20 mouse cellular contexts compared by ENCODE assay signal in genomic region chr15:52785976-52786375, GRCm38 (mm10).
DNase-seq lines count a peak whose midpoint lies in the region; ATAC-seq and TF ChIP-seq lines count a peak whose summit lies in the region.
"Had no signal": no experiment of that assay in that cellular context is flagged by ENCODE, and none has a peak within 500 bp of the region (broad histone marks: within the 10 kb centered on the region; RNA-seq: fewer than 3 reads in every experiment).

No protein-coding gene starts in this region.

- no peak overlapping the region for H3K4me3 ChIP-seq in hindbrain, postnatal 0 days (ENCODE audit: low read length)
- no peak overlapping the region for H3K4me3 ChIP-seq in hindbrain, embryonic 10.5 days
- H3K4me3 ChIP-seq in testis, adult 2 months (ENCODE audit: control insufficient read depth, low read depth, low read length): peak overlapping the region; percentile 7; the same call in 1 of the 2 replicates
- no peak overlapping the region for H3K4me3 ChIP-seq in limb, embryonic 10.5 days
- H3K4me3 ChIP-seq: embryonic facial prominence, embryonic 13.5 days; forebrain, embryonic 13.5 days; heart, embryonic 10.5 days; hindbrain, embryonic 15.5 days had no signal

- H3K9me3 ChIP-seq in hindbrain, postnatal 0 days (ENCODE audit: low read length): no peaks in the 10 kb centered on the region
- H3K9me3 ChIP-seq in hindbrain, embryonic 10.5 days: no peaks in the 10 kb centered on the region
- no peaks in the 10 kb centered on the region for H3K9me3 ChIP-seq in limb, embryonic 10.5 days (replicated peaks)
- H3K9me3 ChIP-seq: embryonic facial prominence, embryonic 13.5 days; forebrain, embryonic 13.5 days; heart, embryonic 10.5 days; hindbrain, embryonic 15.5 days had no signal

- no peaks in the 10 kb centered on the region for H3K27me3 ChIP-seq in hindbrain, postnatal 0 days (ENCODE audit: insufficient read depth, low read length)
- no peaks in the 10 kb centered on the region for H3K27me3 ChIP-seq in hindbrain, embryonic 10.5 days (ENCODE audit: insufficient read depth, poor library complexity, severe bottlenecking)
- H3K27me3 ChIP-seq in testis, adult 2 months (ENCODE audit: control insufficient read depth, insufficient read depth, low read length): no peaks in the 10 kb centered on the region
- H3K27me3 ChIP-seq in limb, embryonic 10.5 days (ENCODE audit: low read depth, poor library complexity, severe bottlenecking): no peaks in the 10 kb centered on the region
- H3K27me3 ChIP-seq: CH12.LX; embryonic facial prominence, embryonic 13.5 days; forebrain, embryonic 13.5 days; hindbrain, embryonic 15.5 days had no signal

- no peak for TF ChIP-seq POLR2A in testis, adult 2 months (IDR thresholded peaks at IDR 0.05; ENCODE audit: control insufficient read depth, low read depth, low read length)

- 84% methylated on average over 8 of the region's 8 CpGs for WGBS in hindbrain, postnatal 0 days
- WGBS in hindbrain, embryonic 10.5 days: 94% methylated on average over 8 of the region's 8 CpGs
- WGBS in limb, embryonic 10.5 days: 92% methylated on average over 8 of the region's 8 CpGs

- no peak overlapping the region for H3K4me2 ChIP-seq in hindbrain, postnatal 0 days (ENCODE audit: low read depth, low read length)
- H3K4me2 ChIP-seq: embryonic facial prominence, embryonic 13.5 days; forebrain, embryonic 13.5 days; hindbrain, embryonic 15.5 days had no signal

- peak; percentile 10 for DNase-seq in adrenal gland, postnatal 10 days
- no peak for DNase-seq in adrenal gland, adult 18-20 months (ENCODE audit: low spot score in 2 of 2)
- peak; percentile 12 for DNase-seq in hindbrain, postnatal 0 days (ENCODE audit: low spot score)
- no peak for DNase-seq in hindbrain, embryonic 10.5 days (ENCODE audit: low spot score)
- no peak for DNase-seq in testis, postnatal 14 days (ENCODE audit: low spot score)
- no peak for DNase-seq in limb, embryonic 10.5 days (ENCODE audit: low spot score)
- DNase-seq: cerebellum, adult 18-20 months; cerebellum, adult 9-11 months; cerebellum, postnatal 36 days; gastrocnemius, postnatal 10 days; heart, adult 18-20 months; heart, postnatal 14 days had no signal

- TF ChIP-seq CTCF in hindbrain, postnatal 0 days (IDR thresholded peaks at IDR 0.05; ENCODE audit: low read depth): no peak
- TF ChIP-seq CTCF in testis, adult 2 months (IDR thresholded peaks at IDR 0.05; ENCODE audit: control insufficient read depth, insufficient read depth, insufficient replicate concordance, low read depth, low read length): no peak

- H3K36me3 ChIP-seq in hindbrain, postnatal 0 days (ENCODE audit: insufficient read depth, low read length): no peaks in the 10 kb centered on the region
- no peaks in the 10 kb centered on the region for H3K36me3 ChIP-seq in hindbrain, embryonic 10.5 days
- H3K36me3 ChIP-seq in testis, adult 2 months (ENCODE audit: control insufficient read depth, insufficient read depth, low read length): no peaks in the 10 kb centered on the region
- H3K36me3 ChIP-seq in limb, embryonic 10.5 days: no peaks in the 10 kb centered on the region
- H3K36me3 ChIP-seq: embryonic facial prominence, embryonic 13.5 days; heart, embryonic 10.5 days; hindbrain, embryonic 15.5 days had no signal

- no peak overlapping the region for H3K27ac ChIP-seq in hindbrain, postnatal 0 days
- no peak overlapping the region for H3K27ac ChIP-seq in hindbrain, embryonic 10.5 days
- H3K27ac ChIP-seq in testis, adult 2 months (ENCODE audit: control insufficient read depth, insufficient read depth, low read depth, low read length): no peak overlapping the region
- no peak overlapping the region for H3K27ac ChIP-seq in limb, embryonic 10.5 days
- H3K27ac ChIP-seq: embryonic facial prominence, embryonic 13.5 days; forebrain, embryonic 13.5 days; heart, embryonic 10.5 days; hindbrain, embryonic 15.5 days had no signal

- H3K4me1 ChIP-seq in hindbrain, postnatal 0 days (ENCODE audit: insufficient read depth, low read length): no peaks in the 10 kb centered on the region
- H3K4me1 ChIP-seq in hindbrain, embryonic 10.5 days (replicated peaks): no peaks in the 10 kb centered on the region
- no peaks in the 10 kb centered on the region for H3K4me1 ChIP-seq in testis, adult 2 months (ENCODE audit: control insufficient read depth, insufficient read depth, low read length)
- no peaks in the 10 kb centered on the region for H3K4me1 ChIP-seq in limb, embryonic 10.5 days
- H3K4me1 ChIP-seq: embryonic facial prominence, embryonic 13.5 days; forebrain, embryonic 13.5 days; heart, embryonic 10.5 days; hindbrain, embryonic 15.5 days had no signal

- no peak for ATAC-seq in hindbrain, postnatal 0 days
- ATAC-seq: forebrain, embryonic 13.5 days; inflammation-experienced regulatory T-cells, adult 6 months; intestine, postnatal 0 days had no signal

- no peak overlapping the region for H3K9ac ChIP-seq in hindbrain, postnatal 0 days (replicated peaks; ENCODE audit: low read length)
- H3K9ac ChIP-seq: embryonic facial prominence, embryonic 13.5 days; forebrain, embryonic 13.5 days; hindbrain, embryonic 15.5 days had no signal

Comparison
In these comparisons a context has a peak if more than half of its experiments do, and no peak if none do; other contexts are left out.
1. DNase-seq: peak in adrenal gland, postnatal 10 days (single experiment) and hindbrain, postnatal 0 days (single experiment); none in adrenal gland, adult 18-20 months (0 of 2), hindbrain, embryonic 10.5 days (single experiment), testis, postnatal 14 days (single experiment) and limb, embryonic 10.5 days (single experiment).